Mouse (Mus musculus) right cerebral cortex, postnatal 36 days (tissue): ENCODE results near the gene Olfm1.

Experiments used
- DNase-seq, 2 experiments: peaks; one replicate each; pipeline ENCODE4 v3.0.0; 2022; ENCODE audit warnings: low spot score in 2 of 2, mixed read lengths in 1 of 2

Olfm1 gene

GRCm38 (mm10) chr2:28192821-28193689 is at the start of gene Olfm1:
Olfm1 (plus strand) TSS chr2:28192992.
- peak; percentile 80 for DNase-seq

- DNase-seq = no peak
Observed at GRCm38 (mm10) chr2:28143417-28144045, 49.3 kb upstream of the Olfm1 start.

GRCm38 (mm10) chr2:28145702-28146101 is 47.1 kb upstream of the Olfm1 start:
- no peak for DNase-seq

- DNase-seq = no peak
Observed at GRCm38 (mm10) chr2:28146152-28146551, 46.6 kb upstream of the Olfm1 start.

DNA sequence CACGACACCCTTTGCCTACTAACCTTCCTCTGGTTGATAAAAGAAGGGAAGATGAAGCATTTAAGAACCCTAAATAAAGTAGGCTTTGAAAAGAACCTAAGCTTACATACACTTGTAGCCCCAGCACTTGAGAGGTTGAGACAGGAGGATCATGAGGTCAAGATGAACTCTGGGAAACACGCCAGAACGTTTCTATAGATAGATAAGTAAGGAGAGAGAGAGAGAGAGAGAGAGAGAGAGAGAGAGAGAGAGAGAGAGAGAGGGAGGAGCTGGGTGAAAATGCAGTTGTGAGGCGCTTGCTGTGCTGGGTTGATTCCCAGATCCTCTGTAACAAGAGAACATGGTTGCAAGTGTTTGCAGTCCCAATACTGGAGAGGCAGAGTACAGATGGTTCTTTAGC is 46.1 kb upstream of the Olfm1 start:
- DNase-seq = no peak

GRCm38 (mm10) chr2:28147248-28147794 is 45.5 kb upstream of the Olfm1 start:
- DNase-seq = no peak

DNA sequence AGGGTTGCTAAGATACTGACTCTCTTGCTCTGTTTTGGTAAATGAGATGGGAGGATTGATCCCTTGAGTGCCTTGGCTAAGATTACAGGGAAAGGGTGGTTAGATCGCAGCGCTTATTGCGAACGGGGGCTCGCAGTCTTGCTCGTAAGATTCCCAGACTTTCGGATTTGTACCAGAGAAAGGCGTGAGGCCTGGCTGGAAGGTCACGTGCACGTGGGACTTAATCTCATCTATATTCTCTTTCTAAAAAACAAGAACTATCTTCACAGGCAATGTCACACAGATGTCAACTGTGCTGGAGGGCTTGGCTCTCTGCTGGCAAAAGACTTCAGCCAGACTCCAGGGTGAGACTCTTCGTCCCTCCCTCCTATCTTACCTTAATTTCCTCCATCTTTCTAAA is 43.1 kb upstream of the Olfm1 start:
- no peak for DNase-seq

DNA sequence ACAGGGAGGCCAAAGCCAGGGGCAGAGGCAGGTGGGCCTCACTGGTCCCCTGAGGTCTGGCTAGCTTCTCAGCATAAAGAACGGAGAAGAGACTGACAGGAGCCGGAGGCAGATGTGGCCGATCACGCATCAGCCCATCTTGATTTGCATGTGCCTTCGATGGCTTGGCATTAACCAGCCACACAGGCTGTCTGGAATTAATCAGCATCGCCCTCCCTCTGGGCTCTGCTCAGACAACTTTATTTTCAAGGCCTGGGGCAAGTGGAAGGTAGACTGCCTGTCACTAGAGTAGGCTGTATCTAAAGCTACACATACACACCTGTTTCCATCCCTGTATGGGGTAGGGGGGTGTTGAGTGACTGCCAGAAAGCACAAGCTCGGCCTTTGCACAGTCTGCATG is 32.2 kb upstream of the Olfm1 start:
- no peak for DNase-seq

GRCm38 (mm10) chr2:28165570-28165969 is 27.2 kb upstream of the Olfm1 start:
- DNase-seq = no peak

DNA sequence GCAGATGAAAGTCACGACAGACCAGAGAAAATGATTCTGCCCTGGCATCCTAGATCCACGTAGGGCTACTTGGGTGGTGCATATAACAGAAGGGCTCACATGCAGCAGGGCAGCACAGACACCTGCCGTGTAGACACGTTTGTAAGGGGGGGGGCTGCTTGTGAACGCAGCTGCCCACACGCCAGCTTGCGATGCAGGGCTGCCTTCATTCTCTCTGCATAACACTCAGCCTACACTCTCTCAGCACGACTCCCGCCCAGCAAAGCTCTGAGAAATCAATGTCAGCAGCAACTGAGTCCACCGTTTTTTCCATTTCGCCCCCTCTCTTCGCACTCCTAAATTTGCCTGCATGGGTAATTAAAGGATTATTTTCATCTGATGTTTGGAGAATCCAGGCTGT is 23.5 kb upstream of the Olfm1 start:
- peak; percentile 88 to 92 for DNase-seq

DNA sequence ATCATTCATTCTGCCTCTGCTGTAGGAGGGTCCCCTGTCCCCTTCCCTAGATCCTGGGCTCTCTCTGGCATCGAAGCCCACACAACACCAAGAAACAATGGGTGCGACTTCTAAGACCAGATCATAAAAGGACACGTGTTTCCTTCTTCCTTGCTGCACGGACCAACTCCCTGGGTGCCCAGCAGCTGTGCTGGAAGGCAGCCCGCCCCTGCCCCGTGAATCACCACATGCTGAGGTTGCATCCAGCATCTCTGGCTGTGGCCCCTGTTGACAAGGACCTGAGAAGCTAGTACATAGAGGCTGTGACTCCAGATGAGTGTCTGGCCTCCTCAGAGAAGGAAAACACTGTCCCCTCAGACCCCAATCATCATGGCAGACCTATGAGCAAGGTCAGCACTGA is 20.8 kb upstream of the Olfm1 start:
- no peak for DNase-seq

DNA sequence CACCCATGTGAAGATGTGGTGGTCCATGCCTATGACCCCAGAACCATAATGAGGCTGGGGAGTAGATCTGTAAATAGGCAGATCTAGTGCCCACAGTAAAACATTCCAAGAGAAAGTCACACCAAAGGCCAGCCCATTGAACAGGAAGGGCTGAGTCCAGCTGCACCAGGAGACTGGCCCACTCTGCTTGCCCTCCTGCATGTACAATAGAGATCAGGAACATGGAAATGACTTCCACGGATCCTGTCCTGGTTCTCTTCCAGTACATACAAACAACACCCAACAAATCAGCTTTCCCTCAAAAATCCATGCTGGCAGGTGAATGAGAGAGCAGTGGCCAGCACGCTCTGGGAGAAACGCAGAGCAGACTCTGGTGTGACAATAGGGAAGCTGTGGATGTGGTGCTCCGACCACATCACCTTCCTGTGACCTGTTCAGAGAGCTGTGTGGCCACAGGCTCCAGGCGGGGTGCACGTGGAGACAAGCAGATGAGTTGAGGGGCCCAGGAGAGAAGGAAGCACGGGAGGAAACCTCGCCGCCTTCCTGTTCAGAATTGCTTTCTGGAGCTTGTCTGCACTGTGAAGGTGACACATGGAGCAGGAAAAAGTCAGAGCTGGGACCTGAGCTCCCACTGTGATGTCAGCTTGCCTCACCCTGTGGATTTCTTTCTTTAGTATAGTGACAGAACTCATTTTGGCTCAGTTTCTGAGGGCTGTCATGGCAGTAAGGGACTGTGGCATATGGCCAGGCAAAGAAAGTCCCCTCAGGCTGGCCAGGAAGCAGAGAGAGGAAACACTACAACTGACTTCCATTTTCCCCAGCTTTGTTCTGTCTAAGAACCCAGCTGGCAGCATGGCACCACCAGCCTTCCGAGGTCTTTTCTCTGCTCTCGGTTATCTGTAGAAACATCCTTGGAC is 19.3 kb upstream of the Olfm1 start:
- no peak for DNase-seq

DNA sequence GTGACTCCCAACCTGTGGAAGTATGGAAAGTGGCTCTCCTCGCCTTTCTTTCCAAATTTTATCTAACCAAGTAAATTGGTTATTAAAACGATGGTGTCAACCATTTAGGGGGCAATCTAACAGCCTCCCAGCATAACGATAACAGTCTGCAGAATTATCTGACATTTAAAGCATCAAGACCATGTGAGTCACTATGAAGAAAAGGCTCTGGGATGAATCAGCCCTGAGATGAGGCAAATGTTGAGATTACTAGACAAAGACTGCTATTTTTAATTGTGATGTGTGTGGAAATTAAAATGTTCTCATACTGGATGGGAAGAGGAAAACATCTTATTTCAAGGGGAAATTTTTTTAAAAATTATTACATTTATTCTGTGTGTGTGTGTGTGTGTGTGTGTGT is 18.4 kb upstream of the Olfm1 start:
- DNase-seq = no peak

- no peak for DNase-seq
Observed at GRCm38 (mm10) chr2:28178600-28178999, 14.2 kb upstream of the Olfm1 start.

- DNase-seq = no peak
Observed at GRCm38 (mm10) chr2:28180053-28180452, 12.7 kb upstream of the Olfm1 start.

DNA sequence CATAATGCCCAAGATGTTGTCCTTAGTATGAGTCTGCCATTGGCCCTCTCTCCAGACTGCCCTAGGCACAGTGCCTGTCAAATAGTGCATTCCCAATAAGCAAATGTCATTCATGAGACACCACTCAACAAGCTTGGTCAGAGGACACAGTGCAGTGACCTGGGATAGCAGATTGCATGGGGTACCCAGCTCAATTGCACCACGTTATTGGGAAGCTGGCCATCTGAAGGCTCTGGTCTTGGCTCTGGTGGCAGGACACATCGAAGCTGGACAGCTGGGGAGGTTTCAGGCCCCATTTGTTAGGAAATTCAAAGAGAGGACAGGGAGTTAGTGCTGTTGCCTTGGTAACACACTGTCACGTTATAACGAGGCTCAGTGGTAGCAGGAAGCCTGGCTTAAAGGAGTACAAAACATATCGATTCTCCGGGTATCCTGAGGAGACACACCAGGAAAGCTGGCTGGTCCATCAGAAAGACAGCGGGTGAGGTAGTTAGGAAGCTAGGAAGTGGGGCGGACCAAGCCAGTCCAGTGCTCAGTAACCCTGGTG is 4.3 kb upstream of the Olfm1 start:
- DNase-seq = no peak

GRCm38 (mm10) chr2:28193690-28194087 is 897 bp downstream of the Olfm1 start:
- DNase-seq = no peak

- DNase-seq = no peak
Observed at GRCm38 (mm10) chr2:28194962-28195617, 2.3 kb downstream of the Olfm1 start.

DNA sequence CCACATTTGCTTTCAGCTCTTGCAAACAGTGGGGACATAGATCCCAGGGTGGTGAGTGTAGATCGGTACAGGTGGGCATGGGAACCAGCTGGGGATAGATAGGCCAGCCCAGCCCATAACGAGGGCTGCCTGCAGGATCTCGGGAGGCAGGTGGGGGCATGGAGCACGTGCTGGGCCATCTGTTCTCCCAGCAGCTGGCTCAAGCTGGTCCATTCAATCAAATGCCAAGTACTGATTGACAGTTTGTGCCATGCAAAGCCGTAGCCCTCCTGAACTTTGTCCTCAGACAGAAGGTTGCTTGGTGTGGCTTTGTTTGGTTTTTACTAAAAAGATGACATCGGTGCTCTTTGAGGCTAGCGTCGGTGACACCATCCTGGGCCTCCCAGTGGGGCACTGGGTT is 2.9 kb downstream of the Olfm1 start:
- no peak for DNase-seq

DNA sequence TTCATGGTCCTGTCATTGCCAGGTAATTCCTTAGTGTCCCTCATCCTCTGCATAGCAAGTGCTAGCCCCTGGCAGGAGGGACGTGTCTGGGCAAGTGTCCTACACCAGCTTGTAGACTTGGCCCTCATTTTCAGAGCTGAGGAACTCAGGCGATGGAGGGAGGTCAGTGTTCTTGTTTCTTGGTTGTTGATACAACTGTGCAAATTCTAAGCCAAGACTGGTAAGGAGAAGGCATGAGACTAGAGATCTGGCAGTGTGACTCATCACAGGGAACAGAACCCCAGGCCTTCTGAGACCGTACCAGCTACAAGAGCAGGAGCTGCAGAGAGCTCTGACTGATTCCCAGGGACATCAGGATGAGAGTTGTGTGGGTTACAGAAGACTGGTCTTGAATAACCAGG is 8.6 kb downstream of the Olfm1 start:
- DNase-seq = no peak

DNA sequence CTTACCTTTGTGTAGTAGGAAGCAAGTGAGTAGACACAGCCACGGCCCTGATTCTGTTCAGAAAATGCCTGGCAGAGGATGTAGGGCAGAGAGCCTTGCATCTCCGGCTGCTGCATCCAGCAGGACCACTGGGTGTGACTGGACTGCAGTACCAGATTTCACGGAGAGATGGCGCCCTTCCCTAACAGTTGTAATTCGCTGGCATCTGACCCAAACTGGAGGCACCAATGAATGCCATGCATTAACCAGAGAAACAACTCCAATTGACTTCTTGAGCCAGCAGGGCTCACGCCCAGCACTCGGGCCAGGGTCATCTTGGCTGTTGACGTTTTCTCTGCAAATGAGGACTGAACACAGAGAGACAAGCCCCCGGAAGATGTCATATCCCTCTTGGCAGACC is 11.4 kb downstream of the Olfm1 start:
- peak; percentile 88 for DNase-seq
